In the genomic region with DNA sequence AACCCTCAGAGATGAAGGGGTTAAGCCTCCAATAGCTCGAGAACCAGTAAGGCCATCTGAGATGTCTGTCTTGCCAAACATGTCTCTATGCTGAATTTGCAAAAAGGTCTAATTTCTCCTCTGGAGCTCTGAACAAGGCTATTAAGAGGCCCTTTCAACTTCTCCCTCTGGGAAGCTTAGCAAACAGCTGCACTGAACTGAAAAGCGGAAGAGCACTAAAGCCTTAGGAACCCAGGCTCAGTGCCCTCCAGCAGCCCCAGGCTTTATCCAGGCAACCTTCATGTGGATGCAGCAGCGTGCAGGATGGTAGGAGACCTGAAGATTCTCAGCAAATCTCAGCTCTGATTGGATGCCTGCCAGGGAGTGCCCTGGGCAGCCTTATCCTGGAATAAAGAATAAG, we compare ENCODE assay signal across 16 mouse cellular contexts.
DNase-seq lines count a peak whose midpoint lies in the region; ATAC-seq lines count a peak whose summit lies in the region.
"Had no signal": no experiment of that assay in that cellular context is flagged by ENCODE, and none has a peak within 500 bp of the region (broad histone marks: within the 10 kb centered on the region; RNA-seq: fewer than 3 reads in every experiment).

No protein-coding gene starts in this region.

- no peaks in the 10 kb centered on the region for H3K4me1 ChIP-seq in heart, embryonic 11.5 days (ENCODE audit: control insufficient read depth, insufficient read depth, low read length)
- peaks cover 10% of the 10 kb centered on the region for H3K4me1 ChIP-seq in neural tube, embryonic 13.5 days (replicated peaks)
- peaks cover 10% of the 10 kb centered on the region; the same call in 1 of the 2 replicates for H3K4me1 ChIP-seq in limb, embryonic 15.5 days
- H3K4me1 ChIP-seq: hindbrain, embryonic 12.5 days; stomach, embryonic 15.5 days had no signal

- H3K9ac ChIP-seq in heart, embryonic 11.5 days (ENCODE audit: low read depth, low read length): no peak overlapping the region
- H3K9ac ChIP-seq in neural tube, embryonic 13.5 days: no peak overlapping the region
- no peak overlapping the region for H3K9ac ChIP-seq in limb, embryonic 15.5 days
- H3K9ac ChIP-seq: heart, embryonic 13.5 days; hindbrain, embryonic 12.5 days; stomach, embryonic 15.5 days had no signal

- no peak overlapping the region for H3K4me3 ChIP-seq in heart, embryonic 11.5 days (ENCODE audit: low read depth, low read length)
- no peak overlapping the region for H3K4me3 ChIP-seq in neural tube, embryonic 13.5 days
- no peak overlapping the region for H3K4me3 ChIP-seq in limb, embryonic 15.5 days
- H3K4me3 ChIP-seq: heart, embryonic 13.5 days; hindbrain, embryonic 12.5 days; stomach, embryonic 15.5 days had no signal

- WGBS in heart, embryonic 11.5 days (ENCODE audit: insufficient replicate concordance): 57% methylated on average over 3 of the region's 3 CpGs
- WGBS in neural tube, embryonic 13.5 days: 33% methylated on average over 3 of the region's 3 CpGs
- 29% methylated on average over 3 of the region's 3 CpGs for WGBS in limb, embryonic 15.5 days

- H3K27me3 ChIP-seq in heart, embryonic 11.5 days (ENCODE audit: control insufficient read depth, insufficient read depth, low read length): no peaks in the 10 kb centered on the region
- no peaks in the 10 kb centered on the region for H3K27me3 ChIP-seq in neural tube, embryonic 13.5 days
- H3K27me3 ChIP-seq in limb, embryonic 15.5 days: no peaks in the 10 kb centered on the region
- H3K27me3 ChIP-seq: heart, embryonic 13.5 days; hindbrain, embryonic 12.5 days; stomach, embryonic 15.5 days had no signal

- no peak for ATAC-seq in heart, embryonic 11.5 days (replicated peaks; ENCODE audit: insufficient number of reproducible peaks, low FRiP score, low TSS enrichment)
- no peak for ATAC-seq in neural tube, embryonic 13.5 days (ENCODE audit: low read depth)
- ATAC-seq in limb, embryonic 15.5 days (ENCODE audit: insufficient number of reproducible peaks, low FRiP score, low TSS enrichment, low read depth): no peak
- no peak for ATAC-seq in activated CD4-positive, CD25-positive, alpha-beta regulatory T cell, adult 4 months

- no peak overlapping the region for H3K27ac ChIP-seq in heart, embryonic 11.5 days (ENCODE audit: low read depth, low read length)
- H3K27ac ChIP-seq in neural tube, embryonic 13.5 days (replicated peaks): peak overlapping the region; percentile 29; the same call in 1 of the 2 replicates
- peak overlapping the region; percentile 59 for H3K27ac ChIP-seq in limb, embryonic 15.5 days
- H3K27ac ChIP-seq: heart, embryonic 13.5 days; hindbrain, embryonic 12.5 days; stomach, embryonic 15.5 days had no signal

- H3K4me2 ChIP-seq in heart, embryonic 11.5 days: no peak overlapping the region
- H3K4me2 ChIP-seq in neural tube, embryonic 13.5 days: no peak overlapping the region
- no peak overlapping the region for H3K4me2 ChIP-seq in limb, embryonic 15.5 days
- H3K4me2 ChIP-seq: heart, embryonic 13.5 days; hindbrain, embryonic 12.5 days; stomach, embryonic 15.5 days had no signal

- DNase-seq in cerebellum, postnatal 14 days: peak; percentile 7 to 14
- no peak for DNase-seq in cerebellum, adult 11 months
- peak; percentile 23 to 35 for DNase-seq in heart, adult 18-20 months
- no peak for DNase-seq in neural tube, embryonic 10.5 days (ENCODE audit: extremely low spot score, low spot score)
- DNase-seq: kidney, adult 2 months; kidney, postnatal 36 days; layer of hippocampus, postnatal 36 days; lung, adult 2 months; thymus, postnatal 4 days had no signal

- H3K9me3 ChIP-seq in heart, embryonic 11.5 days (replicated peaks; ENCODE audit: control insufficient read depth, low read length): no peaks in the 10 kb centered on the region
- no peaks in the 10 kb centered on the region for H3K9me3 ChIP-seq in neural tube, embryonic 13.5 days
- H3K9me3 ChIP-seq in limb, embryonic 15.5 days: no peaks in the 10 kb centered on the region
- H3K9me3 ChIP-seq: heart, embryonic 13.5 days; hindbrain, embryonic 12.5 days; stomach, embryonic 15.5 days had no signal

- no peaks in the 10 kb centered on the region for H3K36me3 ChIP-seq in heart, embryonic 11.5 days (ENCODE audit: control insufficient read depth, insufficient read depth, low read length)
- H3K36me3 ChIP-seq in neural tube, embryonic 13.5 days: no peaks in the 10 kb centered on the region
- no peaks in the 10 kb centered on the region for H3K36me3 ChIP-seq in limb, embryonic 15.5 days
- H3K36me3 ChIP-seq: heart, embryonic 13.5 days; hindbrain, embryonic 12.5 days; stomach, embryonic 15.5 days had no signal

Comparison
In these comparisons a context has a peak if more than half of its experiments do, and no peak if none do; other contexts are left out.
1. DNase-seq: peak in cerebellum, postnatal 14 days (2 of 2) and heart, adult 18-20 months (2 of 2); none in cerebellum, adult 11 months (single experiment) and neural tube, embryonic 10.5 days (single experiment).